Mouse (Mus musculus) limb, embryonic 12.5 days (tissue): ENCODE measurements at regions not wholly inside any gene's neighbourhood (a gene's known extent, or its start where the extent isn't known, plus 50 kb on each side); places are given as distances from the start of the nearest gene placed in this dataset.

ENCODE experiments used
- ATAC-seq: fragments of 200-750 bp; cut with Nextera tagmentation; 2 replicates; pipeline ENCODE4 v1.8.0; 2017; ENCODE audit warnings: low read depth, moderate TSS enrichment; ENCODE audit not compliant: insufficient number of reproducible peaks, insufficient read depth, low FRiP score, low TSS enrichment
- H3K27ac ChIP-seq: fragments of 300-500 bp; sonication (generic); 2 replicates; pipeline ENCODE4 v1.5.1; 2016; ENCODE audit warnings: mild to moderate bottlenecking, moderate library complexity
- H3K27me3 ChIP-seq: fragments of 300-500 bp; sonication (generic); 2 replicates; pipeline ENCODE4 v1.6.1; 2016; ENCODE audit warnings: mild to moderate bottlenecking, moderate library complexity
- H3K36me3 ChIP-seq: fragments of 300-500 bp; sonication (generic); 2 replicates; pipeline ENCODE4 v1.6.1; 2016; ENCODE audit warnings: mild to moderate bottlenecking, moderate library complexity
- H3K4me1 ChIP-seq: fragments of 300-500 bp; sonication (generic); replicated peaks from 2 replicates; pipeline ENCODE4 v1.6.1; 2016
- H3K4me2 ChIP-seq: fragments of 300-500 bp; sonication (generic); 2 replicates; pipeline ENCODE4 v1.6.1; 2016; ENCODE audit warnings: mild to moderate bottlenecking, moderate library complexity
- H3K4me3 ChIP-seq: fragments of 300-500 bp; sonication (generic); replicated peaks from 2 replicates; pipeline ENCODE4 v1.5.1; 2016; ENCODE audit warnings: mild to moderate bottlenecking
- H3K9ac ChIP-seq: fragments of 300-500 bp; sonication (generic); replicated peaks from 2 replicates; pipeline ENCODE4 v1.6.1; 2016; ENCODE audit warnings: mild to moderate bottlenecking, moderate library complexity
- H3K9me3 ChIP-seq: fragments of 300-500 bp; sonication (generic); 2 replicates; pipeline ENCODE4 v1.6.1; 2016; ENCODE audit warnings: mild to moderate bottlenecking, moderate library complexity
- WGBS: fragments of 180-500 bp; shearing (Covaris S2); methylation state at CpG from one replicate; pipeline ENCODE4 v1.1.7; 2016; 5-methylcytosine and 5-hydroxymethylcytosine counted together

- H3K4me1 ChIP-seq, result 0 out of 2 replicates have a peak, but pooled peaks cover 3% of the 10 kb centered on the region
- no peak overlapping the region for H3K4me3 ChIP-seq
- no peak overlapping the region for H3K27ac ChIP-seq
- no peaks in the 10 kb centered on the region for H3K36me3 ChIP-seq
- 66% methylated on average over 3 of the region's 3 CpGs for WGBS
- no peak overlapping the region for H3K9ac ChIP-seq
- no peak overlapping the region for H3K4me2 ChIP-seq
- peaks cover 27% of the 10 kb centered on the region for H3K27me3 ChIP-seq
- H3K9me3 ChIP-seq, result no peaks in the 10 kb centered on the region
- ATAC-seq, result no peak
Measured at GRCm38 (mm10) chr13:72355821-72356220, 272.8 kb upstream of the Irx2 start.

- H3K9ac ChIP-seq, result no peak overlapping the region
- no peak overlapping the region for H3K4me2 ChIP-seq
- H3K36me3 ChIP-seq, result no peaks in the 10 kb centered on the region
- H3K9me3 ChIP-seq, result no peaks in the 10 kb centered on the region
- no peak overlapping the region for H3K4me3 ChIP-seq
- H3K4me1 ChIP-seq, result no peaks in the 10 kb centered on the region
- ATAC-seq, result no peak
- peaks cover 44% of the 10 kb centered on the region for H3K27me3 ChIP-seq
- 48% methylated on average over 8 of the region's 8 CpGs for WGBS
- no peak overlapping the region for H3K27ac ChIP-seq
Measured at GRCm38 (mm10) chr13:72358243-72358904, 270.2 kb upstream of the Irx2 start.

DNA sequence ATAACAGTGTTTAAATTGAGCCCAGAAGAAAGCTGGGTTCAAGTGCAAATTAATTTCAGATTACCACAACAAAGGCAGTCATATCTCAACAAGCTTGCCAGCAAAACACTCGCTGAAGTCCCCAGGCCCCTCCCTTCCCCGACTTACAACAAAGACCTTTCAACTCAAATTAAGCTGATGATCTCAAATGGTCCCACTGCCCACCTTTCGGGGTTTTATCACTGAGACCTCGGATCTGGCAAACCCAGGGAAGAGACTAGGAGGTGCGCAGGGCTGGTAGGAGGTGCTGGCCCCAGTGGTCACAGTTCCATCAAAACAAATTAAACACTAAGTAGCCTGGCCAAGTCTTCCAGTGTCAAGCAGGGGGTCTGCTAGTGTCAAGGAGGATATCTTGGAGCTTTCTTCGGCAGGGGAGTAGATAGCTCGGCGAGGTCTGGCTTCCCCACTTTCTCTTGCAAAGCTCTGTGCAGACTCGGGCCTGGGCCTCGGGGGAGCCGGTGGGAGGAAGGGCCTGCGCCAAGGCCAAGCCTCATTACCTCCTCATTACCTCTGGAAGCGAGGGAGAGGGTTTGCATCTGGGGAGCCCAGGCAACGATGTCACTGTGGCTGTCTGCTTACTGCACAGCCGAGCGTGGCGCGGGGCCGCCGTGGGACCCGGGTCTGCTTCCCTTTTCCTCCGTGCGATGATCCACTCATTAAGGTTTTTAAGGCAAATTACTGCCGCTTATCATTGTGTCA lies 262.9 kb upstream of the Irx2 start:
- Histone ChIP-seq H3K27me3 (peaks cover 88% of the 10 kb centered on the region), H3K9me3 (no peaks in the 10 kb centered on the region), H3K4me3 (peak overlapping the region; percentile 19), H3K4me2 (peak overlapping the region; percentile 55), H3K27ac (no peak overlapping the region), H3K36me3 (no peaks in the 10 kb centered on the region), H3K4me1 (peaks cover 15% of the 10 kb centered on the region), H3K9ac (no peak overlapping the region)
- WGBS, result 3% methylated on average over 24 of the region's 24 CpGs
- 0 out of 2 replicates have a peak, but pooled peaks have one; percentile 29 for ATAC-seq

GRCm38 (mm10) chr13:72366281-72366680 lies 262.3 kb upstream of the Irx2 start:
- whole genome bisulfite sequencing, result 13% methylated on average over 11 of the region's 11 CpGs
- H3K27me3 ChIP-seq, result peaks cover 83% of the 10 kb centered on the region
- peak overlapping the region; percentile 55 for H3K4me2 ChIP-seq
- H3K9me3 ChIP-seq, result no peaks in the 10 kb centered on the region
- H3K27ac ChIP-seq, result no peak overlapping the region
- no peaks in the 10 kb centered on the region for H3K36me3 ChIP-seq
- ATAC-seq, result no peak
- H3K4me3 ChIP-seq, result peak overlapping the region; percentile 19; the same call in 1 of the 2 replicates
- no peak overlapping the region for H3K9ac ChIP-seq
- peaks cover 15% of the 10 kb centered on the region for H3K4me1 ChIP-seq

GRCm38 (mm10) chr13:72370131-72370530 lies 258.5 kb upstream of the Irx2 start:
- 92% methylated on average over 1 of the region's 1 CpGs for WGBS
- ATAC-seq, result no peak

GRCm38 (mm10) chr13:72370997-72371396 lies 257.6 kb upstream of the Irx2 start:
- peaks cover 51% of the 10 kb centered on the region for H3K27me3 ChIP-seq
- no peak overlapping the region for H3K9ac ChIP-seq
- H3K4me1 ChIP-seq, result peaks cover 6% of the 10 kb centered on the region
- no peak overlapping the region for H3K4me2 ChIP-seq
- H3K36me3 ChIP-seq, result no peaks in the 10 kb centered on the region
- WGBS, result 54% methylated on average over 5 of the region's 5 CpGs
- no peaks in the 10 kb centered on the region for H3K9me3 ChIP-seq
- no peak overlapping the region for H3K27ac ChIP-seq
- no peak overlapping the region for H3K4me3 ChIP-seq
- no peak for ATAC-seq

More at GRCm38 (mm10) chr13:72370131-72370530, 258.5 kb upstream of the Irx2 start:
- no peak overlapping the region for H3K27ac ChIP-seq
- no peaks in the 10 kb centered on the region for H3K36me3 ChIP-seq
- H3K9me3 ChIP-seq, result no peaks in the 10 kb centered on the region
- H3K9ac ChIP-seq, result no peak overlapping the region
- H3K4me2 ChIP-seq, result no peak overlapping the region
- H3K4me1 ChIP-seq, result peaks cover 14% of the 10 kb centered on the region
- H3K27me3 ChIP-seq, result peaks cover 60% of the 10 kb centered on the region
- no peak overlapping the region for H3K4me3 ChIP-seq

DNA sequence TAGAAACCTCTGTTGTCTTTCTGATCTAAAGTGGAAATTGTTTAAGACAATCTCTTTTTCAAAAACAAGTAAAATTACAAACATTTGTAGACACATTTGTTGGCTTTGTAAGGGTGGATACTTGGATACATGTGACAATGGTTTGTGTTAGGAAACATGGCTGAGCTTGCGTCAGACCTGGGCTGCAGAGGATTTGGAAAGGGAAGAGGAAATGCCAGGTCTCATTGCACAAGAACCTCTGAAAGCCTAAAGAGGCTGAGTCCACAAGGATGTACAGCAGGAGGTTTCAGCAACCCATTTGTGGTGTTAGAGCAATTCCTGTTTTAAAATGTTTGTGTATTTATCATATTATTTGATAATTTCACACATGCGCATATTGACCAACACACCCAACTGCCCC lies 235.3 kb upstream of the Irx2 start:
- Histone ChIP-seq H3K4me3 (no peak overlapping the region), H3K9ac (no peak overlapping the region), H3K4me2 (no peak overlapping the region), H3K9me3 (no peaks in the 10 kb centered on the region), H3K36me3 (no peaks in the 10 kb centered on the region), H3K27ac (no peak overlapping the region), H3K27me3 (no peaks in the 10 kb centered on the region), H3K4me1 (no peaks in the 10 kb centered on the region; the same call in 1 of the 2 replicates)
- 96% methylated on average over 2 of the region's 2 CpGs for WGBS
- ATAC-seq, result no peak

DNA sequence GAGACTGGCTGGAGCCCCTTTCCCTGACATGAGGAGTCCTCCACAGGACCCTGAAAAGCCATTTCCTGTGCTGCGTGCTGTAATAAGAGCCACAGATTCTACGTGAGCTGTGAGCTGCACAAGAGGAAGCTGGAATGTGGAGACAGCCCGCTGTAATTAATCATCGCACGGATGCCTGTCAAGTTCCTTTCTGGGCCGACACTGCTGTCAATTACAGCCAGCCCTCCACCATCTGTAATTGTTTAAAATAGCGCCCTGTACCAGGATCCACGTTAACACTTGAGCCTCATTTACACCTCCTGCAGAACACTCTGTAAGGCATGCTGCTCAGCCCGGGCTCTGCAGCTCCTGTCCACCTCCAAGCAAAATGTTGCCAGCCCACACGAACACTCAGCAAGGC lies 227.9 kb upstream of the Irx2 start:
- WGBS, result 1% methylated on average over 10 of the region's 10 CpGs
- peak; percentile 86 for ATAC-seq
- Histone ChIP-seq H3K9me3 (no peaks in the 10 kb centered on the region), H3K4me1 (peaks cover 20% of the 10 kb centered on the region), H3K4me2 (peak overlapping the region; percentile 48), H3K27me3 (peaks cover 7% of the 10 kb centered on the region), H3K9ac (no peak overlapping the region), H3K27ac (no peak overlapping the region), H3K4me3 (no peak overlapping the region; the same call in 1 of the 2 replicates), H3K36me3 (no peaks in the 10 kb centered on the region)

DNA sequence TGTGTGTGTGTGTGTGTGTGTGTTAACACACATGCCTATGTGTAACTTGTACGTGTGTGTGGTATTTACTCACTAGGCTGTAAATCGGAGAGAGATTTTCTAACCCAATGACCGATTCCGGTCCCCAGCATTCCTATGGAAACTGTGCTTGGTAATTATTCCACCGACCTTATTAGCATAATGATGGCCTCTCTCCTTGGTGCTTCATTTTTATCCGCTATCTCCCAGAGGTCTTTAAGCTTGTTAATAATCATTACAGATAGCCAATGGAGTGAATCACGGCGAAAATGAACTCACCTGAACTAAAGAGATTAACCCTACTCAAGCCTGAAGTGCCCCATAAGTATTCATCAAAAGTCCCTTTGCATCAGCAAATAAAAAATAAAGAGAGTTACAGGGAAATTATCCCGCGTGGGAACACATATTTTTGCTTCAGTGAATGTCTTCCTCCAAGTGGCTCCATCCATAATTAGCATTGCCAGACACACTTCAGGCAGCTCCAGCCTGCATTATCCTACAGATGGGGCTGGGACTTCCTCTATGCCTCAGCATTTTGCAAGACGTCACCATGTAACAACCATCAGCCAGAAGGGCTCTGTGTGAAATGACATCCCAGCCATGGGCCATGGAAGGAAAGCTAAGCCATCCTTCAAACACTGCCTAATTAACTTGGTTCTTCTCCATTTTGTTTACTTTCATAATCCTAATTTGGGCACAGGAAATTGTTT lies 219.2 kb upstream of the Irx2 start:
- H3K4me1 ChIP-seq, result no peaks in the 10 kb centered on the region
- no peak overlapping the region for H3K4me3 ChIP-seq
- no peaks in the 10 kb centered on the region for H3K27me3 ChIP-seq
- no peak overlapping the region for H3K4me2 ChIP-seq
- H3K27ac ChIP-seq, result no peak overlapping the region
- H3K9ac ChIP-seq, result no peak overlapping the region
- 82% methylated on average over 11 of the region's 11 CpGs for WGBS
- no peaks in the 10 kb centered on the region for H3K9me3 ChIP-seq
- ATAC-seq, result no peak
- H3K36me3 ChIP-seq, result no peaks in the 10 kb centered on the region

- H3K4me1 ChIP-seq, result no peaks in the 10 kb centered on the region
- H3K9me3 ChIP-seq, result no peaks in the 10 kb centered on the region
- no peak overlapping the region for H3K4me2 ChIP-seq
- no peak overlapping the region for H3K27ac ChIP-seq
- no peak overlapping the region for H3K4me3 ChIP-seq
- no peak overlapping the region for H3K9ac ChIP-seq
- no peaks in the 10 kb centered on the region for H3K27me3 ChIP-seq
- ATAC-seq, result no peak
- H3K36me3 ChIP-seq, result no peaks in the 10 kb centered on the region
- WGBS, result 96% methylated on average over 4 of the region's 4 CpGs
Measured at GRCm38 (mm10) chr13:72412656-72413055, 216.0 kb upstream of the Irx2 start.

- 75% methylated on average over 2 of the region's 2 CpGs for WGBS
- no peaks in the 10 kb centered on the region for H3K9me3 ChIP-seq
- no peak overlapping the region for H3K4me3 ChIP-seq
- no peak overlapping the region for H3K4me2 ChIP-seq
- no peaks in the 10 kb centered on the region for H3K36me3 ChIP-seq
- no peak overlapping the region for H3K27ac ChIP-seq
- no peaks in the 10 kb centered on the region for H3K27me3 ChIP-seq
- no peaks in the 10 kb centered on the region for H3K4me1 ChIP-seq
- ATAC-seq, result no peak
- no peak overlapping the region for H3K9ac ChIP-seq
Measured at GRCm38 (mm10) chr13:72416981-72417380, 211.6 kb upstream of the Irx2 start.
